Mouse (Mus musculus): ENCODE measurements around the gene Actrt2.

DNA sequence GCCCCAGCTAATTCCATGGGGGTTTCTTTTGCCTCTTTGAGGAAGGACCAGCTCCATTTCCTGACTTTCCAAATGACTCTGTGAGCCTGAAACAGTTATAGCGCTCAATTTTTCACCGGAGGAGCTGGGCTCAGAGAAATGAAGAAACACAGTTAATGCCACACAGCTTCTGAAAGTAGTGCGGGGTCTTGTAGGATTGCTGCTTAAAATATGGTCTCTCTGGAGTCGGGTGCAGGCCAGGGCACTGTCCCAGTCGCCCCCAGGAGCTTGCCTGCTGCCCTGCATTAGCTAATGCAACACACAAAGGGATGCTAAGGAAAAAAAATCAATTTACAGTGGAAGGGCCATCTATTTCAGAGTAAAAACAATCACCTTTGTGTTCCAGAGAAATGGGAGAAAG lies 29.8 kb upstream of the Actrt2 start:
- TF ChIP-seq POLR2A (IDR thresholded peaks at IDR 0.05; ENCODE audit: low read depth, low read length) (no peak), CTCF (conservative IDR thresholded peaks at IDR 0.05; ENCODE audit: insufficient read depth, insufficient read length, low read depth, low read length) (no peak)

All from kidney, adult 2 months (tissue).